Mouse (Mus musculus) central nervous system, embryonic 11.5 days (tissue): ENCODE results near the gene Ccnj. TPM values are rescaled to one million over a fixed set of nuclear protein-coding genes. Genes with fewer than 3 reads are reported as not detected.

ENCODE experiments used
- polyA plus RNA-seq: library from polyadenylated mRNA; depleted of rRNA; stranded (reverse); fragments of >200 nt; gene quantifications from 2 replicates; pipeline ENCODE4 v1.2.3, GENCODE M21; 2012; rRNA removed

Ccnj gene
- 25.1 and 33.7 TPM in 2 replicates for polyA plus RNA-seq

DNA sequence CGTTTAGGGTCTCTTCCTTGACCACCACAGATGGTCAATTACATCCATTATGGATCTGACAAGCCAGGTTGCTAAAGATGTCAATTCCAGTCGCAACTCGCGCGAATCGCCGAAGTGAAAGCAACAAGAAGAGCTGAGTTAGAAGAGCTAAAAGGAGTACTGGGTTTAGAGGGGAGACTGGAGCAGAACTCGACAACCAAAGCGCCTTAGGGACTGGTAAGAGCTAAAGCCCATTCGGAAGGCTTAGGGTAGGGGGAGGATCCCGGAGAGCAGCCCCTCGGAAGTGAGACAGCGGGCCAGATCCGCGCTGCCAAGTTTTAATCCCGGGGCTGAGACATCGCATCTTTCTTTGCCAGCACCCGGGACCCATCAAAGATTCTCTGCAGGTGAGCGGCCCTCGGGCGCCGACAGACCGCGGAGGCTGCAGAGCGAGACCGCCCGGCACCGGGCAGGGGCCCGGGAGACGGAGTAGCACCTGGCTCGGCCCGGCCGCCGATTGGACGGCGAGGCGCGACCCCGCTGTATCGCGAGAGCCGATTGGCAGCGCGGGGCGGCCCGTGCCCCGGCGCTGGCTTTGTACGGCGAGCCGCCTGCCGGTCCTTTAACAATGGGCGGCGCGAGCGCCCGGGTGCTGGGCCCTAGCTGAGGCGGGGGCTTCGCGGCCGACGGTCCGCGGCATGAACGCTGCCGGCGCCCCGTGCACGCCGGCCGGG lies at the start of gene Ccnj:
TSS of gene Ccnj (plus strand) at position 577 of the 713 bp plus-strand sequence.

DNA sequence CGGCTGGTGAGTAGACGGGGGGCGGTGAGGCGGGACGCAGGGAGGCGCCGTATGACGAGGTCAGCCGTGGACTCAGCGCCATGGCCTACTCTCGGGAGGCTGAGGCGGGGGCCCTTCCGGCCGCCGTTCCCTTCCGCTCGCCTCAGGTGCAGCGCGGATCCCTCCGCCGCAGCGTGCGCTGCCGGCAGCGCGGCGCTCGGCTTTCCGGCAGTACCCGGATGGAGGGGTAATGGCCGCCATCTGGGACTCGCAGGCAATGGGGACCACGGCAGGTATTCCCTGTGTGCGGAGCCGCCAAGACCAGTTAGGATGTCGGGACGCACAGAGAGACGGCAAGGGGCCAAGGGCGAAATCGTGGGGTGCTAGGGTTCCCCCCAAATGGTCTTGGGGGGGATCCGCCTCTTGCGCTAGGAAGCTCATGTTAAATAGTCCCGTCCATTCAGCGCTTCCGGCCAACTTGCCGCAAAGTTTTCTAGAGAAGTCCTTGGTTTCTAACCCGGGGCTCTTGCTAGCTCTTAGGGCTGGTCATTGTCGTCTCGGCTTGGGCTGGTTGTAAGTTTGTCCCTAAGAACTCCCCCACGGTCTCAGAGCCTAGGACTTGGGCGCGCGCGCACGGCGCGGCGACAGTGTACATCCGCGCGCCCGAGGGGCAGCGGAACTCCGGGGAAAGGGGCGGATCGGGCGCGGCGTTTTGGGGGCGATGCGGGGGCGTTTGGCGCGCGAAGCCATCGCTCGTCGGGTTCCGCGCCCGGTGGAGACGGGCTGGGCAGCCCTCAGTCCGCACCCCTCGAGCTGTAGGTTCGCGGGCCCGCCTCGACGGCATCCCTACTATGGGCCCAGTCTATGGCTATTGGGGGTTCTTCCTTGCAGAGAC lies 63.7 kb downstream of the Ccnj start, which contains the start of gene Zfp518a:
TSS of gene Zfp518a (plus strand) at position 187 of the 874 bp plus-strand sequence.

Other genes with a start within 250 kb of the Ccnj start
- 65.5 and 70.0 TPM in 2 replicates for gene Aldh18a1, start 242.8 kb upstream of the Ccnj start, polyA plus RNA-seq
- gene Tctn3, start 219.0 kb upstream of the Ccnj start, polyA plus RNA-seq, result 11.1 and 12.0 TPM in 2 replicates
- 5.6 and 9.2 TPM in 2 replicates for gene Entpd1, start 218.9 kb upstream of the Ccnj start, polyA plus RNA-seq
- gene Cc2d2b, start 82.5 kb upstream of the Ccnj start, polyA plus RNA-seq, result 0.12 and 0.18 TPM in 2 replicates
- 8.3 and 14.0 TPM in 2 replicates for gene Zfp518a, start 63.4 kb downstream of the Ccnj start, polyA plus RNA-seq
- gene Blnk, start 163.3 kb downstream of the Ccnj start, polyA plus RNA-seq, result 0.07 and 0.52 TPM in 2 replicates
- gene Dntt, start 198.0 kb downstream of the Ccnj start, polyA plus RNA-seq, result 0.09 and 0.14 TPM in 2 replicates
- gene Opalin, start 245.8 kb downstream of the Ccnj start, polyA plus RNA-seq, result not detected in 2 replicates